Mouse (Mus musculus) CD4-positive naive resting alpha-beta T cell, adult 57 days (primary cell): ENCODE data around the gene Zscan26. TPM values are rescaled to one million over a fixed set of nuclear protein-coding genes. Genes with fewer than 3 reads are reported as not detected.

Experiments used
- total RNA-seq: library from RNA; stranded (reverse); gene quantifications from one replicate; pipeline ENCODE4 v1.2.4, GENCODE M21; 2023

Zscan26 gene
- 58.2 TPM for total RNA-seq

DNA sequence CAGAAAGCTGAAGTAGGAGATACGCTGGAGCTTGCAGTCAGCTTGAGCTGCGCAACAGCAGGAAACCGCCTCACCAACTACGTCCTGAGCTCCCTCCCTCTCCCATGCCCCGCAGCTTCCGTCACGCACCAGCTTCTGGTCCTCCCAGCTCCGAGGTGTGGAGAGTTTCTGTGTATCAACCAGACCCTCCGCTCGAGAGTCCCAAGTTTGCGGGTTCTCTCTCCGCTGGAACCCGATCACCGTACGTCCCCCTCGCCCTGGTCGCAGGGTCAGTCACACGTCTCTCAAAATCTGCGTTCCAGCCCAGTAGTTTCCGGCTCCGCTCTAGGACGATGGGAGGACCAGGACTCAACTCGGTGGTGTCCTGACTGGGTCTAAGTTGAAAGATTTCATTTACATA is at the start of gene Zscan26:
Zscan26 (minus strand) TSS at position 282 of the 400 bp plus-strand sequence.

GRCm38 (mm10) chr13:21501182-21501581 is 47.7 kb upstream of the Zscan26 start, which contains the start of gene Gm11273:
Gm11273 (minus strand) TSS chr13:21501418.

GRCm38 (mm10) chr13:21495080-21495479 is 41.5 kb upstream of the Zscan26 start, which contains the start of gene AK157302:
AK157302 (plus strand) TSS chr13:21495223.

GRCm38 (mm10) chr13:21478759-21479670 is 25.5 kb upstream of the Zscan26 start, which contains the start of the genes Zkscan4 and Gm10065:
Zkscan4 (plus strand) TSS chr13:21478907.
Gm10065 (minus strand) TSS chr13:21479441.

GRCm38 (mm10) chr13:21468061-21469019 is 14.8 kb upstream of the Zscan26 start, which contains the start of gene Nkapl:
Nkapl (minus strand) TSS chr13:21468509.

GRCm38 (mm10) chr13:21440503-21441206 is 12.9 kb downstream of the Zscan26 start, which contains the start of gene Pgbd1:
Pgbd1 (minus strand) TSS chr13:21441058.

GRCm38 (mm10) chr13:21402287-21402846 is 51.2 kb downstream of the Zscan26 start, which contains the start of gene Zkscan3:
Zkscan3 (minus strand) TSS chr13:21402755.

Other genes with a start within 250 kb of the Zscan26 start
- gene Gpx5, start 161.0 kb downstream of the Zscan26 start, total RNA-seq, result not detected
- not detected for gene Gpx6, start 141.6 kb downstream of the Zscan26 start, total RNA-seq
- not detected for gene Olfr1367, start 106.8 kb downstream of the Zscan26 start, total RNA-seq
- gene Zscan12, start 90.9 kb downstream of the Zscan26 start, total RNA-seq, result 6.0 TPM
- 57.3 TPM for gene Zkscan3, start 51.0 kb downstream of the Zscan26 start, total RNA-seq
- not detected for gene Pgbd1, start 12.7 kb downstream of the Zscan26 start, total RNA-seq
- gene Nkapl, start 14.8 kb upstream of the Zscan26 start, total RNA-seq, result not detected
- gene Zkscan4, start 25.2 kb upstream of the Zscan26 start, total RNA-seq, result not detected
- not detected for gene Gm10065, start 25.7 kb upstream of the Zscan26 start, total RNA-seq
- gene AK157302, start 41.5 kb upstream of the Zscan26 start, total RNA-seq, result 5.1 TPM
- gene Gm11273, start 47.7 kb upstream of the Zscan26 start, total RNA-seq, result 17.7 TPM
- 9.6 TPM for gene Zkscan8, start 77.4 kb upstream of the Zscan26 start, total RNA-seq
- gene Olfr1366, start 89.1 kb upstream of the Zscan26 start, total RNA-seq, result not detected
- not detected for gene Olfr1535, start 106.2 kb upstream of the Zscan26 start, total RNA-seq
- not detected for gene Olfr1364, start 128.0 kb upstream of the Zscan26 start, total RNA-seq
- not detected for gene Olfr1362, start 160.3 kb upstream of the Zscan26 start, total RNA-seq
- gene Olfr11, start 188.8 kb upstream of the Zscan26 start, total RNA-seq, result not detected
- not detected for gene Olfr1361, start 209.7 kb upstream of the Zscan26 start, total RNA-seq
- not detected for gene Olfr1360, start 223.7 kb upstream of the Zscan26 start, total RNA-seq
- gene Olfr1359, start 244.4 kb upstream of the Zscan26 start, total RNA-seq, result not detected